Mouse (Mus musculus) midbrain, embryonic 15.5 days (tissue): ENCODE measurements at regions not wholly inside any gene's neighbourhood (a gene's known extent, or its start where the extent isn't known, plus 50 kb on each side); places are given as distances from the start of the nearest gene placed in this dataset.

ENCODE experiments used
- ATAC-seq: fragments of 200-750 bp; cut with Nextera tagmentation; replicated peaks from 2 replicates; pipeline ENCODE4 v1.8.0; 2017; ENCODE audit warnings: moderate TSS enrichment
- H3K27ac ChIP-seq: fragments of 300-500 bp; sonication (generic); 2 replicates; pipeline ENCODE4 v1.5.1; 2015; ENCODE audit warnings: mild to moderate bottlenecking, inconsistent platforms
- H3K27me3 ChIP-seq: fragments of 300-500 bp; sonication (generic); replicated peaks from 2 replicates; pipeline ENCODE4 v1.6.1; 2015; ENCODE audit warnings: inconsistent platforms
- H3K36me3 ChIP-seq: fragments of 300-500 bp; sonication (generic); replicated peaks from 2 replicates; pipeline ENCODE4 v1.6.1; 2015; ENCODE audit warnings: inconsistent platforms
- H3K4me1 ChIP-seq: fragments of 300-500 bp; sonication (generic); 2 replicates; pipeline ENCODE4 v1.6.1; 2015; ENCODE audit warnings: inconsistent platforms
- H3K4me2 ChIP-seq: fragments of 300-500 bp; sonication (generic); 2 replicates; pipeline ENCODE4 v1.6.1; 2015; ENCODE audit warnings: inconsistent platforms, mild to moderate bottlenecking, moderate library complexity
- H3K4me3 ChIP-seq: fragments of 300-500 bp; sonication (generic); 2 replicates; pipeline ENCODE4 v1.5.1; 2015; ENCODE audit warnings: mild to moderate bottlenecking, inconsistent platforms
- H3K9ac ChIP-seq: fragments of 300-500 bp; sonication (generic); 2 replicates; pipeline ENCODE4 v1.6.1; 2015; ENCODE audit warnings: mild to moderate bottlenecking, inconsistent platforms
- H3K9me3 ChIP-seq: fragments of 300-500 bp; sonication (generic); 2 replicates; pipeline ENCODE4 v1.6.1; 2016; ENCODE audit warnings: inconsistent platforms
- WGBS: fragments of 180-500 bp; shearing (Covaris S2); methylation state at CpG from one replicate; pipeline ENCODE4 v1.1.7; 2015; ENCODE audit warnings: mixed read lengths; 5-methylcytosine and 5-hydroxymethylcytosine counted together

DNA sequence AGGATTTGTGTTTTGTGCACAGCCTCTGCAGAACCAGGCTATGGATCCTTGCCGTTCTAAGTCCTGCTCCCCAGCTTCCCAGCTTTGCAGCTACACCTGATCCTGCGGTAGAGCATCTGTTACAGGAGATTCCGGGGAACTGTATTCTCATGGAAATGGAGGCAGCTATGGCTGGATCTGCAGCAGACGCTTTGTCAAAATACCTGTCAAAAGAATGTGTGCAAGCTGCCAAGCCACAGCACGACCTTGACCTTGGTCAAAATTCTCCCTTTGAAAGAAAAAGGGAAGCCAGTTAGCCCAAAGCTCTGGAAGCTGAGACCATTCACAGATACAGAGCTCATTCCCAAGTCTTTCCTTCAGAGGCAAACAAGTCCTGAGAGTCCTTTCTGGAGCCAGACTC lies 255.3 kb downstream of the Med13l start:
- H3K4me3 ChIP-seq, result no peak overlapping the region
- no peaks in the 10 kb centered on the region for H3K36me3 ChIP-seq
- no peak for ATAC-seq
- H3K27ac ChIP-seq, result no peak overlapping the region
- no peaks in the 10 kb centered on the region for H3K9me3 ChIP-seq
- WGBS, result 73% methylated on average over 5 of the region's 5 CpGs
- no peaks in the 10 kb centered on the region for H3K4me1 ChIP-seq
- no peaks in the 10 kb centered on the region for H3K27me3 ChIP-seq
- H3K9ac ChIP-seq, result no peak overlapping the region
- no peak overlapping the region for H3K4me2 ChIP-seq

DNA sequence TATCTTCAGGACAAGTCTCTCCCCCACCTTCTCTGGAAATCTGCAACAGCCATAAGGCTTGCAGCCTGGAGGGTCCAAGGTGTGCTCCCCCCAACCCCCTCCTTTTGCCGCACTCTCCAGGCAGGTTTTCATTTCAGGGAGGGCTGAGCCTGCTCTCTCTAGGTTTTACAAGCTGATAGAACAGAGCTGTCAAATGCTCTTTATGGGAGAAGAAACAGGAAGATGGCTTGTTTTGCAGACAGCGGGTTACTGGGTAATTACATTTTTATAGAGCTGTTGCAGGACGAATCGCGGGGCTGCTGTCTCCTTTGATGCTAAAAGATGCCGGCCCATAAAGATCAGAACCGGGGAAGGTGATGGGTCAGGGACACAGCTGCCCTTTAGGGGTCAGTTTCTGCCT lies 257.8 kb downstream of the Med13l start:
- Histone ChIP-seq H3K4me1 (no peaks in the 10 kb centered on the region), H3K27ac (no peak overlapping the region), H3K4me2 (no peak overlapping the region), H3K9me3 (no peaks in the 10 kb centered on the region), H3K36me3 (no peaks in the 10 kb centered on the region), H3K4me3 (no peak overlapping the region), H3K27me3 (no peaks in the 10 kb centered on the region), H3K9ac (no peak overlapping the region)
- ATAC-seq, result no peak
- 83% methylated on average over 7 of the region's 7 CpGs for WGBS

DNA sequence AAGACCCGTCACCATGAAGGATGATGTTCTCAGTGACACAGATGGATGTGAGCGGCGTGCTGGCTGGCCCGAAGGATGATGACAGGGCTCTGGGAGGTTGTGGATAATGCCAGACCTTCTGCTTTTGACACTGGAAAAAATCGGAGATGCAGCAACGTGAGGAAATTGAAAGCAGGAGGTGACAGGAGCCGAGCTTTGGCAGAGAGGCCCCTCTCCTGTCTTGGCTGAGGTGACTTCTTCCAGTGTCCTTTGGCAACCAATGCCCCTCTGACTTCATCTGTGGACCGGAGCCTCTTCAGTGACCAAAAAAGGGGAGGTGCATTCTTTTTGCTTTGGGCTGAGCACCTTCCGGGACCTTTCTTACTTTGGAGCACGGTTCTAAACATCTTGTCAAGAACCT lies 264.3 kb downstream of the Med13l start:
- Histone ChIP-seq H3K27ac (no peak overlapping the region), H3K9me3 (no peaks in the 10 kb centered on the region), H3K4me3 (no peak overlapping the region), H3K9ac (no peak overlapping the region), H3K27me3 (no peaks in the 10 kb centered on the region), H3K4me2 (no peak overlapping the region), H3K36me3 (no peaks in the 10 kb centered on the region), H3K4me1 (no peaks in the 10 kb centered on the region)
- no peak for ATAC-seq
- WGBS, result 87% methylated on average over 10 of the region's 10 CpGs

DNA sequence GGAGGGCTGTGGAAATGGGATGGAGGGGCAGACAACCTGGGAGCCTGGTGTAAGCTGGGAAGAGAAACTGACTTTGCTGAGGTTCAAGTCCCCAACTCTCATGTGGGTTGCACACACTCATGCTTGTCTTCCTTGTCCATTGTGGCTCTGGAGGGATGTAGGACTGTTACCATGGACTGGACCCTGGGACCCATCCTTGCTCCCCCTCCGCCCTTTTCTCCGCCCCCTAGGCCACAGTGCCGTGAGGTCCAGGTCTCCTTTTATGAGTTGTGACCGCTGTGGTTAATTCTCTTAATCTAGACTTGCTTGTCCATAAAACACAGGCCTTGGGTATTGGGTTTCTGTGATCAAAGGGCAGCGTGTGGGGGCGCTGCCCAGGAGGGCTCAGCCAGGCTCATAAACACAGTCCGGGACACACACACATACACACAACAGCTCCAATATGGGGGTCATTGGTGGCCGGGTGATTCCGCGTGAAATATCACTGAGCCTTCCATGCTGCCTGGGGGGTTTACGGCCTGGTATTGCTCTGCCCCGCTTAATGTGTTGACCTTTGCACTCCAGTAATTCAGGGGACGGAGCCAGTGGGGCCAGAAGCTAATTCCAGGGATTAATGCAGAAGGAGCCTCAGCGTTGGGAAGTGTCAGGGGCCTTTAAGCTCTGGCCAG lies 268.7 kb downstream of the Med13l start:
- 47% methylated on average over 14 of the region's 14 CpGs for WGBS

DNA sequence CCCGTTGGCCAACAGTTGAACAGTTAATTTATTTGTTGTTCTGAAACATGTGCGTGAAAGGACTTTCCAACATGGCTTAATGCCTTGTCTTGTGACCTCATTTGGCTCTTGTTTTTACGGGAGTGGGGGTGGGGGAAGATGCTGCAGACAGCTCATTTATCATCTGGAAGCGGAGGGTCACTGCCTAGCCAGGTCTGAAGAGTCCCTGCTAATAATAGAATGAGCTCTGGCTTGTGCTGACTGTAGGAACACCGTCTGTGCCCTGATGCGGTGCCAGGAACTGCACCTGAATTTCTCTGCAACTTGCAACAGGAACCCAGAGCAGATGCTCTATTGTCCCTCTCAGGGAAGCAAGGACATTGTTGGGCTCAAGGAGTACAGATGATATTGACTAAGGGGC lies 272.2 kb downstream of the Med13l start:
- Histone ChIP-seq H3K36me3 (no peaks in the 10 kb centered on the region), H3K27ac (no peak overlapping the region), H3K4me2 (no peak overlapping the region), H3K4me3 (no peak overlapping the region), H3K4me1 (no peaks in the 10 kb centered on the region), H3K9me3 (no peaks in the 10 kb centered on the region), H3K9ac (no peak overlapping the region), H3K27me3 (no peaks in the 10 kb centered on the region)
- 69% methylated on average over 6 of the region's 6 CpGs for WGBS
- no peak for ATAC-seq

More for the DNA sequence above, 268.7 kb downstream of the Med13l start:
- no peak overlapping the region for H3K4me3 ChIP-seq
- H3K9ac ChIP-seq, result no peak overlapping the region
- no peak overlapping the region for H3K4me2 ChIP-seq
- H3K27ac ChIP-seq, result no peak overlapping the region
- no peaks in the 10 kb centered on the region for H3K36me3 ChIP-seq
- H3K9me3 ChIP-seq, result no peaks in the 10 kb centered on the region
- no peaks in the 10 kb centered on the region for H3K4me1 ChIP-seq
- ATAC-seq, result no peak
- no peaks in the 10 kb centered on the region for H3K27me3 ChIP-seq

DNA sequence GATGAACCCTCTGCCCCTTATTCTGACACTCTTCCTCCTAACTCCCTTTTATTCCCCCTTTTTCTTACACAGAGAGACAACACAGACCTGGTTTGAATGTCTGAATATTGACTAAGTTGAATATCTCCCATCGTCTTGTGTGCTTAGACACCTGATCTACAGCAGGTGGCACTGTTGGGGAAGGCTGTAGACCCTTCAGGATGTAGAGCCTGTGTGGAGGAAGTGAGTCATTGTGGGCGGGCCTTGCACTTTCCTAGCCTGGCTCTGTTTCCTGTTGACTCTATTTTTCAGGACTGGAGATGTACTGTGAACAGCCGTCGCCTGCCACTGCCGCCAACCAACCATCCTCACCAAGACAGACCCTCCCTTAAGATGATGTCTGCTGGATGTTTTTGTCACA lies 273.6 kb downstream of the Med13l start:
- no peak overlapping the region for H3K4me3 ChIP-seq
- 97% methylated on average over 5 of the region's 5 CpGs for WGBS
- no peak overlapping the region for H3K4me2 ChIP-seq
- no peaks in the 10 kb centered on the region for H3K27me3 ChIP-seq
- no peaks in the 10 kb centered on the region for H3K9me3 ChIP-seq
- no peaks in the 10 kb centered on the region for H3K36me3 ChIP-seq
- no peak for ATAC-seq
- H3K27ac ChIP-seq, result no peak overlapping the region
- no peak overlapping the region for H3K9ac ChIP-seq
- H3K4me1 ChIP-seq, result no peaks in the 10 kb centered on the region

DNA sequence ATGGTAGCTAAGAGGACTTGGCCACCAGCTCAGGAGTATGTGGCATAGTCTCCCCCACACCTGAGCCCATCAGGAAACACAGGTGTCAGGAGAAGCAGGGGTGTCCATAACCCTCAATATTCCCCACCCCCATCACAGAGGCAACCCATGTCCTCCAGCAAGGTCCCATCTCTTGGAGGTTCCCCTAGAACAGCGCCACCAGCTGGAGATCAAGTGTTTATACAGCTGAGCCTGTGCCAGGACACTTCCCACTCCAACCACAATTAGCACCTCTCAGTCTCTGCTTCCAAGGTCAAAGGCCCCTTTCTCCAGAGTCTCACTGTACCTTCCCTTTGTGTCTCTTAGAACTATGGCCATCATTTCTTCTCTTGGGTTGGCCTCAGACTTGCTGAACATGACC lies 276.5 kb downstream of the Med13l start:
- H3K4me1 ChIP-seq, result no peaks in the 10 kb centered on the region
- no peaks in the 10 kb centered on the region for H3K36me3 ChIP-seq
- no peak overlapping the region for H3K4me3 ChIP-seq
- no peak overlapping the region for H3K9ac ChIP-seq
- H3K4me2 ChIP-seq, result no peak overlapping the region
- H3K27ac ChIP-seq, result no peak overlapping the region
- no peak for ATAC-seq
- H3K27me3 ChIP-seq, result no peaks in the 10 kb centered on the region
- H3K9me3 ChIP-seq, result no peaks in the 10 kb centered on the region
- 45% methylated on average over 1 of the region's 1 CpGs for WGBS

DNA sequence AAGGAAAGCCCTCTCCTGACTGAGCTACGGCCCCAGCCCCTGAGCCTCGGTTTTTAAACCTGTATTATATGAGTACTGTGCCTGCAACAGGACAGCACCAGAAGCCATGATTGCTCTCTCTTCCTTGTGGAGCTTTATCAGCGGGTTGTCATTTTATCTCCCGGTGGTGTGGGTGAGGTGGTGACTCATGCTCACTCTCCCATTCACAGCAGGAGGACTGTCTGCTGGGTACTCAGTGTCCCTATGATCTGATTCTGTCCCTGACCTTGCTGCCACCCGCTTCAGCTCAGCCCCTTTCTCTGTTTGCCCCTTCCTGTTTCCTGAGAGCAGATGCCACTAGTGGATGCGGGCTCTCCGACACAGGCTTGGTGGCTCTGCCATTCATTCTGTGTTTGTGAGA lies 277.9 kb downstream of the Med13l start:
- no peak for ATAC-seq
- Histone ChIP-seq H3K36me3 (no peaks in the 10 kb centered on the region), H3K27me3 (no peaks in the 10 kb centered on the region), H3K4me1 (no peaks in the 10 kb centered on the region), H3K4me3 (no peak overlapping the region), H3K9me3 (no peaks in the 10 kb centered on the region), H3K9ac (no peak overlapping the region), H3K27ac (no peak overlapping the region), H3K4me2 (no peak overlapping the region)
- WGBS, result 86% methylated on average over 7 of the region's 7 CpGs

DNA sequence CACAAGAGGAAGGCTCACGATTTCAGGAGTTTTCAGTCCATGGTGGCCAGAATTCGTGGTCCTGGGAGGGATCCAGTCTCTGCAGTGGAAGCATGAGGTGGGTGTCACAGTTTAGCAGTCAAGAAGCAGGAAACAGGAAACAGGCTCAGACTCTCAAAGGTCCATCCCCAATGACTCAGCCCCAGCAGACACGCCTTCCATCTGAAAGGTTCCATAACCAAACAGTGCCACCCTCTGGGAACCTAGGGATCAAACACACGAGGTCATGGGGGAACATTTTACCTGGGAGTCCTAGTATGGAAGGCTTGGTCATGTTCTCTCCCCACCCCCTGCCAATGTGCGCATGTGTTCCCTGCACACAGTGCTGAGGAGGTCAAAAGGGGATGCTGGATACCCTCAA lies 279.4 kb downstream of the Med13l start:
- ATAC-seq, result no peak
- Histone ChIP-seq H3K27ac (no peak overlapping the region), H3K4me3 (no peak overlapping the region), H3K9me3 (no peaks in the 10 kb centered on the region), H3K4me2 (no peak overlapping the region), H3K27me3 (no peaks in the 10 kb centered on the region), H3K9ac (no peak overlapping the region), H3K4me1 (no peaks in the 10 kb centered on the region), H3K36me3 (no peaks in the 10 kb centered on the region)
- WGBS, result 71% methylated on average over 5 of the region's 5 CpGs

DNA sequence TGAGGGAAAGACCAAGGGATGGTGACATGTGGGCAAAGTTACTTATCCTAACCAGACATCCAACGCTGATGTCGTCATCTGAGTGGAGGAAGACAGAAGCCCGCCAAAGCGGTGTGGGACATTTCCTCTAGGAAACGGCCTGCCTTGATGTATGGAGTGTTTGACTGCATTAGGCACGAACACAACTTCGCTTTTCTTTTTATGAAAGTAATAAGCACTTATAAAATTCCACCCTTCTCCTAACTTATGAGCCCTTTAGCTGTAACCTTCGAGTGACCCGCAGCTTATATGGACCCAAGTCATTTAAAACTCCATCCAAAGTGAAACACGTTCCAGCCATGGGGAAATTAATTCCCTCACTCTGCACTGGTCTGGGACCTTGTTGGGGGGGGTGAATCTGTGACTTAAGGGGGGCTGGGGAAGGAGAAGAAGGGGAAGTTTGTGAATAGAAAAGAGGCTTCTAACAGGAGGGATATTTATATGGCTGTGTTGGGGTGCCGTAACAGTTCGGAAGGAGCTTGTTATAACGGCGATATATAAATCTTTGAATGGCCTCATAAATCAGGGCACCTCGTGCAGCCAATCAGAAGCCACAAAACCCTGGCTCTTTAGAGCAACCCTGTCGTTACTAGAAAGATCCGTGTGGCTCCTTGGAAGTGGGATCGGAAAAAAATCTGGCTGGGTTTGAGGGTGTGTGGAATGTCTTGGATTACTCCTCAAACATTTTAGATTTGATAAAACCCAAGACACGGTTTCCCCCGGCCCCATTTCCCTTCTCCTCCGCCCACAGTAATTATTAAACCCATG lies 280.9 kb downstream of the Med13l start:
- H3K4me1 ChIP-seq, result no peaks in the 10 kb centered on the region
- H3K9me3 ChIP-seq, result no peaks in the 10 kb centered on the region
- H3K4me3 ChIP-seq, result no peak overlapping the region
- no peak overlapping the region for H3K9ac ChIP-seq
- WGBS, result 86% methylated on average over 21 of the region's 21 CpGs
- no peak for ATAC-seq
- no peak overlapping the region for H3K4me2 ChIP-seq
- no peak overlapping the region for H3K27ac ChIP-seq
- no peaks in the 10 kb centered on the region for H3K27me3 ChIP-seq
- H3K36me3 ChIP-seq, result no peaks in the 10 kb centered on the region

DNA sequence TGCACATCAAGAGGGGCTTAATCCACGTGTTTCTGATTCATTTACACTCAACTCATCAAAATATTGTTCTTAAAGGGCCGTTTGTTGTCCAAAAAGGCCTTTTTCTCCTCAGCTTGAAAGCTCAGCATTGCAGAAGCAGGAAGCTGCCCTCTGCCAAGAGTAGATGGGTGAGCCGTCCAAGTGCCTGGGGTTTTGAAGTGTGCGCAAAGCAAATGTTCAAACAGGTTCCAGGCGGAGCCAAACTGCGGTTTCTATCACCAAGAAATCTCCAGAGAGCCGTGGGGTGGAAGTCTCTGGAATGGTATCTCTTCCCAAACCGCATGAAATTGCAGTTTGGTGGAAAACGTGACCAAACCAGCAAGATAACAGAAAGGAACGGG lies 281.5 kb downstream of the Med13l start:
- H3K27me3 ChIP-seq, result no peaks in the 10 kb centered on the region
- no peak for ATAC-seq
- H3K4me1 ChIP-seq, result no peaks in the 10 kb centered on the region
- 74% methylated on average over 10 of the region's 10 CpGs for WGBS
- H3K36me3 ChIP-seq, result no peaks in the 10 kb centered on the region
- no peak overlapping the region for H3K4me3 ChIP-seq
- no peak overlapping the region for H3K27ac ChIP-seq
- no peak overlapping the region for H3K4me2 ChIP-seq
- no peaks in the 10 kb centered on the region for H3K9me3 ChIP-seq
- no peak overlapping the region for H3K9ac ChIP-seq

DNA sequence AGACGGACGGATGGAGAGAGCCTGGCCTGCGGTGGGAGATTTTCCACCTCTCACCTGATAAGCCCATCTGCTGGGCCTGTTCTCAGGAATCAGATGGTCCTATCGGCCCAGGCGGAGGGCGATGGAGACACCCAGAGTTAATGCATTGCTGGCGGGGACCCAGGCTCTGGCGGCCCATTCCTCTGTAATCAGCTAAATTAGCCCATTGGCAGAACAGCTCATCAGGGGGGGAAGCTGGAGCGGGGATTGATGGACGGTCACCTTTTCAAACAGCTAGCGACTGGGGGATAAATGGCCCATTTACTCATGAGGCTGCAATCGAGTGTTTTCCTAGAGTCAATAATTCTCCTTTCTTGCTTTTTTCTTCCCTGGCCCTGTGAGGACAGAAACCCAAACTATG lies 296.5 kb downstream of the Med13l start:
- Histone ChIP-seq H3K4me3 (no peak overlapping the region), H3K9me3 (no peaks in the 10 kb centered on the region), H3K4me1 (no peaks in the 10 kb centered on the region), H3K27ac (no peak overlapping the region), H3K9ac (no peak overlapping the region), H3K36me3 (no peaks in the 10 kb centered on the region), H3K27me3 (no peaks in the 10 kb centered on the region), H3K4me2 (no peak overlapping the region)
- no peak for ATAC-seq
- 62% methylated on average over 12 of the region's 12 CpGs for WGBS
